Mouse (Mus musculus): ENCODE measurements around the gene Arl8a. TPM values are rescaled to one million over a fixed set of nuclear protein-coding genes. Genes with fewer than 3 reads are reported as not detected.

Arl8a gene
- polyA plus RNA-seq, 1 experiment from 2014 or later, result 59.2 TPM

Other genes starting within 250 kb of the Arl8a start
- 7.7 and 8.9 TPM in 2 replicates for gene Ppp1r12b, start 190.9 kb upstream of the Arl8a start, polyA plus RNA-seq (2015; fragmentation: Nextera tagmentation; extraction: Ambion mirVana)
- gene Ube2t, start 184.3 kb upstream of the Arl8a start, polyA plus RNA-seq (2015; fragmentation: Nextera tagmentation; extraction: Ambion mirVana), result 25.3 and 25.7 TPM in 2 replicates
- gene Lgr6, start 41.5 kb upstream of the Arl8a start, polyA plus RNA-seq (2015; fragmentation: Nextera tagmentation; extraction: Ambion mirVana), result 7.8 and 9.3 TPM in 2 replicates
- gene Ptpn7, start 14.1 kb upstream of the Arl8a start, polyA plus RNA-seq (2015; fragmentation: Nextera tagmentation; extraction: Ambion mirVana), result 4.3 and 4.5 TPM in 2 replicates
- 0.15 TPM in 1 of 2 replicates, not detected in the other for gene Gpr37l1, start 20.9 kb downstream of the Arl8a start, polyA plus RNA-seq (2015; fragmentation: Nextera tagmentation; extraction: Ambion mirVana)
- 14.3 and 14.9 TPM in 2 replicates for gene Elf3, start 111.7 kb downstream of the Arl8a start, polyA plus RNA-seq (2015; fragmentation: Nextera tagmentation; extraction: Ambion mirVana)
- 84.7 and 86.3 TPM in 2 replicates for gene Rnpep, start 137.3 kb downstream of the Arl8a start, polyA plus RNA-seq (2015; fragmentation: Nextera tagmentation; extraction: Ambion mirVana)
- gene Timm17a, start 167.0 kb downstream of the Arl8a start, polyA plus RNA-seq (2015; fragmentation: Nextera tagmentation; extraction: Ambion mirVana), result 186 and 190 TPM in 2 replicates
- gene Lmod1, start 178.0 kb downstream of the Arl8a start, polyA plus RNA-seq (2015; fragmentation: Nextera tagmentation; extraction: Ambion mirVana), result 0.46 and 0.98 TPM in 2 replicates
- 31.9 and 40.1 TPM in 2 replicates for gene Shisa4, start 228.4 kb downstream of the Arl8a start, polyA plus RNA-seq (2015; fragmentation: Nextera tagmentation; extraction: Ambion mirVana)